Mouse (Mus musculus) testis, adult 2 months (tissue): ENCODE measurements around the gene Zfp639. TPM values are rescaled to one million over a fixed set of nuclear protein-coding genes. Genes with fewer than 3 reads are reported as not detected.
A peak's percentile ranks its signal among the peaks of the same experiment; 100 is the strongest.

ENCODE experiments used
- H3K27ac ChIP-seq: fragments of 200-500 bp; 2 replicates; pipeline ENCODE4 v1.5.1; 2012; ENCODE audit warnings: low read depth, low read length; ENCODE audit not compliant: control insufficient read depth, insufficient read depth
- H3K27me3 ChIP-seq: fragments of 200-500 bp; 2 replicates; pipeline ENCODE4 v1.6.1; 2012; ENCODE audit warnings: mild to moderate bottlenecking, low read length, moderate library complexity; ENCODE audit not compliant: control insufficient read depth, insufficient read depth
- H3K36me3 ChIP-seq: fragments of 200-500 bp; 2 replicates; pipeline ENCODE4 v1.6.1; 2012; ENCODE audit warnings: mild to moderate bottlenecking, low read length; ENCODE audit not compliant: control insufficient read depth, insufficient read depth
- H3K4me1 ChIP-seq: fragments of 200-500 bp; 2 replicates; pipeline ENCODE4 v1.6.1; 2012; ENCODE audit warnings: low read length; ENCODE audit not compliant: control insufficient read depth, insufficient read depth
- H3K4me3 ChIP-seq: fragments of 200-500 bp; 2 replicates; pipeline ENCODE4 v1.5.1; 2012; ENCODE audit warnings: low read depth, mild to moderate bottlenecking, low read length, moderate library complexity, mixed read lengths; ENCODE audit not compliant: control insufficient read depth
- CTCF ChIP-seq: fragments of 200-500 bp; IDR thresholded peaks from 2 replicates; pipeline ENCODE4 v1.5.1; 2012; ENCODE audit warnings: low read depth, mild to moderate bottlenecking, inconsistent platforms, low read length, moderate library complexity; ENCODE audit not compliant: control insufficient read depth, insufficient read depth, insufficient replicate concordance
- POLR2A ChIP-seq: fragments of 200-500 bp; IDR thresholded peaks from 2 replicates; pipeline ENCODE4 v1.6.1; 2012; ENCODE audit warnings: low read depth, mild to moderate bottlenecking, inconsistent platforms, low read length, moderate library complexity; ENCODE audit not compliant: control insufficient read depth
- polyA plus RNA-seq: library from polyadenylated mRNA; depleted of rRNA; stranded (reverse); fragments of >200 nt; gene quantifications from 2 replicates; pipeline ENCODE4 v1.2.3, GENCODE M21; 2012

Gene Zfp639
- polyA plus RNA-seq, 1 experiment = 30.5 TPM

DNA sequence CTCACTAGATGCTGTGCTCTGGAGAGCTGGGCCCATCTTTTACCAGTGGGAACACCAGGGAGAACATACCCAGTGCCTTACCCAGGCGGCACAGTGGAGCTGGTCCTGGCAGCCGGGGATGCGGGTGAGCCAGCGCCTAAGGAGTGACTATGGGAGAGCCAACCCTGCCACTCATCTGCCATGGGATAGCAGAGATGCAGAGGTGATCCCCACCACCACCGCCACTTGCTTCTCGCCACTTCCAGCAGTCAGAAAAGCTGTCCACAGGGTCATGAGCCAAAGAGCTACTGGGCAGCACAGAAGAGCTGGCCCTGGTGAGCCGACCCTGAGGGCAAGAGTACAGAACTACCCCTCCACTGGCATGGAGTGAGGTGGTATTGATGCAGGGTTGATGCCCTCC, 30.1 kb upstream of the Zfp639 start:
- TF ChIP-seq POLR2A = no peak

DNA sequence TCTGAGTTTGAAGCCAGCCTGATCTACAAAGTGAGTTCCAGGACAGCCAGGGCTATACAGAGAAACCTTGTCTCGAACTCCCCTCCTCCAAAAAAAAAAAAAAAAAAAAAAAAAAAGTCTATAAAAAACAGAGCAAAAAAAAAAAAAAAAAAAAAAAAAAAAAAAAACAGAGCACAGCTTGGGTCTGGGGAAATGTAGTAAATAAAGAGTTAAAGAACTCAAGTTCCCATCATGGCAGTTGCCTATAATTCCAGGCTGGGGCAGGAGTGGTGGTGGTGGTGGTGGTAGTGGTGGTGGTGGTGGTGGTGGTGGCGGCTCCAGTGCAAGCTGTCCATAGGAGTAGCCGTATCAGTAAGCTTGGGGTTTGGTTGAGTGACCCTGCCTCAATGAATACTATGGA, 27.0 kb upstream of the Zfp639 start:
- no peak overlapping the region for H3K27ac ChIP-seq
- no peaks in the 10 kb centered on the region for H3K27me3 ChIP-seq
- no peaks in the 10 kb centered on the region for H3K36me3 ChIP-seq
- TF ChIP-seq POLR2A (no peak), CTCF (no peak)
- H3K4me1 ChIP-seq = no peaks in the 10 kb centered on the region
- no peak overlapping the region for H3K4me3 ChIP-seq

More for the DNA sequence above, 30.1 kb upstream of the Zfp639 start:
- Histone ChIP-seq H3K4me1 (no peaks in the 10 kb centered on the region), H3K27me3 (no peaks in the 10 kb centered on the region), H3K36me3 (no peaks in the 10 kb centered on the region), H3K4me3 (no peak overlapping the region), H3K27ac (no peak overlapping the region)

DNA sequence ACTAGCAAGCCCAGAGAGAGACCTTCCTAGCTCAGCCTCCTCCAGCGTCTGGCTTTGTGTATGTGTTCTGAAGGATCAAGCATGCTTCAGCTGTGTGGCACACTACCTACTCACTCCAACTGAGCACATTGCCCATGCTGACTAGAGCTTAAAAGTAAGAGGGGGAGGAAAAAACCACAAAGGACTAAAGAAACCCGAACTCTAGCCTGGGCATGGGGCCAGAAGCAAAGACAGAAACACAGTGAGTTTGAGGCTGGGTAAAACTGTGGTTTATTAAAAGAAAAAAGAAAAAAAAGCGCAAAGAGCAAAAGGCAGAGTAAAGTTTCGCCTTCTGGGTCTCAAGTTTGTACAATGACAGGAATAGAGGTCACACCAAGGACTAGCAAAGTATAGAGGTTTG, 23.5 kb upstream of the Zfp639 start:
- Histone ChIP-seq H3K36me3 (no peaks in the 10 kb centered on the region), H3K27me3 (no peaks in the 10 kb centered on the region), H3K27ac (no peak overlapping the region), H3K4me3 (no peak overlapping the region), H3K4me1 (no peaks in the 10 kb centered on the region)
- TF ChIP-seq CTCF (no peak), POLR2A (no peak)

DNA sequence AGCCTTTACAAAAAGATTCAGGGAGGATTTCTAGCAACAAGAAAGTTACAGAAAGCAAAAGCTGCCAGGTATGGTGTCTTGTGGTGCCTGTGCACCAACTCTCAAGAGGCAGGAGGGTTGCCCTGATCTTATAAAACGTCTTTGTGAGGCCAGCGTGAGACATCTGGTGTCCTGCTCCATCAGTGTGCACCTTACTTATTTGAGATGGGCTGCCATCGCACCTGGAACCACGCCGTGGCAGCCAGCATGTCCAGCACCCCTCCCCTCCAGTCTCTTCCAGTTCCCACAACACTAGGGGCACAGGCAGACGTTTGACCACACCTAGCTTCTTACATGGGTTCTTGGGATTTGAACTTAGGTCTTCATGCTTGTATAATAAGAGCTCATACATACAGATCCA, 21.9 kb upstream of the Zfp639 start:
- peaks cover 2% of the 10 kb centered on the region for H3K4me1 ChIP-seq
- no peaks in the 10 kb centered on the region for H3K36me3 ChIP-seq
- H3K27me3 ChIP-seq = no peaks in the 10 kb centered on the region
- TF ChIP-seq POLR2A = no peak
- no peak for TF ChIP-seq CTCF
- no peak overlapping the region for H3K27ac ChIP-seq
- no peak overlapping the region for H3K4me3 ChIP-seq

DNA sequence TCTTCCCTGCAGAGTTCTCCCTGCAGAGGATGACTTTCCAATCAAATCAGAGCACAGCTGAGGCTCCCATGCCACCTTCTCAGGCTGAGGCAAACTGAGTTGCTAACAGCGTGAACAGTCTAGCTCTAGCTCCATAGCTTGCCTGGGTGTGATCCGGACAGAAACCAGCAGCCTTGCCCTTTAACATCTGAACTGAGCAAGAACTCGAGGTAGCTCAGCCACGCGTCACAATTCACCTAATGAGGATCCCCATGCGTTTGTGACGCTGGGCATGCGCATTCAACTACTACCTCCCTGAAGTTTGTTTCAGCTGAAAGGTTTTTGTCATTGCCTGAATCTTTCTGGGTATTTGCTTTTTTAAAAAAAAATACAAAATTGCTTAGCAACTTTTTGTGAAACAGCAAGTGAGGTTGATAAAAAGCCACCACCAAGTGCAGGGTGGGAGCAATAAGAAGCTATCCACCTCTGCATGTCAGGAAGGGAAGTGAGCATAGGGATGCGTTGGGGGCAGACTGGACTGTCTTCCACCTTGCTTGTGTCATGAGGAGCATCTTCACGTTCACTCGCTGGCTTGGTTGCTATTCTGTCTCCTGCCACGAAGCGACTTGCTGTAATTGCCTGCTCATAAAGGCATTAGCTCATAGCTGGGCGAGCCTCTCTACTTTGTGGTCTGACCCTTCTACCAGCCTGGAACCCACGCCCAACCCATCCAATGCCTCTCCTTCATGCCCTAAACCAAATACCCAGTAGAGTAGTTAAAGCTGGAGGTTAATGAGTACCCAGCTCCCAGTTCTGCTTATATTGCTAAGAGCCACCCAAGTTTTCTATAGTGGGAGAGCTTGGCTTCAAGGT, 19.8 kb upstream of the Zfp639 start:
- Histone ChIP-seq H3K36me3 (no peaks in the 10 kb centered on the region), H3K4me3 (no peak overlapping the region; the same call in 1 of the 2 replicates), H3K4me1 (peaks cover 2% of the 10 kb centered on the region), H3K27ac (peak overlapping the region; percentile 68), H3K27me3 (no peaks in the 10 kb centered on the region)
- TF ChIP-seq CTCF = no peak
- TF ChIP-seq POLR2A = no peak

- H3K4me3 ChIP-seq = no peak overlapping the region
- peaks cover 2% of the 10 kb centered on the region for H3K4me1 ChIP-seq
- no peak overlapping the region for H3K27ac ChIP-seq
- H3K27me3 ChIP-seq = no peaks in the 10 kb centered on the region
- H3K36me3 ChIP-seq = no peaks in the 10 kb centered on the region
- TF ChIP-seq CTCF (no peak), POLR2A (no peak)
Observed at GRCm38 (mm10) chr3:32490928-32491315, 19.1 kb upstream of the Zfp639 start.

DNA sequence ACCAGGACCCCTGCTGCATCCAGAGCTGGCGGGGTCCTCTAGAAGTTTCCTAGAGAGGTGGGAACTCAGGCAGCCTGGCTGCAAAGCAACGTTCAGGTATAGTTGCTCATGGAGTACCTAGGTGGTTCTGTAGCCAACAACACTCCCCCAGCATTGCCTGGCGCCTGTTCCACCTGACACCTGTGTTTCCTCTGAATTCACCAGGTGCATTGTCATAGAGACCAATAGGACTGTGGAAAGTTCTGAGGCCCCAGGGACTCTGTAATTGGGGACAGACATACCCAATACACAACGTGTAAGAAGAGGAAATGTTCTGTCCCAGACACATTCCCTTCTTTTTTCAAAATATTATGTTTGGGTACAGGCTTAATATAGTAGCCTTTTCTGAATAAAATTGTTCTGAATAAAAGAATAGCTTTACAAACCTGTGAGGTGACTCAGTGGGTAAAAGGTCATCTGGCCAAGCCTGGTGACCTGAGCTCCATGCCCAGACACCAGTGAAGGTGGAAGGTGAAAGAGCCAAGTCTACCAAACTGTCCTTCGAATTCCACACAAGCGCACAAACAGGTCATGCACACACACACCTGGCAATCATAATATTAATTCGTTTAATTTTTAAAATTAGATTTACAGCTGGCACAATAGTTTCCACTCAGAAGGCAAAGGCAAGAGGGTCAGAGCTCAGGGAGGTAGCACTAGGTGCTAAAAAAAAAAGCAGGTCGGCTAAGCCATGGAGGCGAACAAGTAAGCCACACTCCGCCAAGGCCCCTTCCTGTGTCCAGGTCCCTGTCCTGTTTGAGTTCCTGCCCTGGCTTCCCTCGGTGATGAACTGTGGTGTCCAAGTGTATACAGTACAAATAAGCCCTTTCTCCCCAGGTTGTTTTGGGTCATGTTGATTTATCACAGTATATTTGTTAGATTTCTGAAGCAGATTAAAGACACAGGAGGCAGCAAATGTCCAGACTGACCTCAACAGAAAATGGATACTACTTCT, 17.7 kb upstream of the Zfp639 start, which contains the start of gene Kcnmb3:
Gene Kcnmb3, minus strand, starts transcription at position 135 of the 994 bp plus-strand sequence.
- TF ChIP-seq CTCF = no peak
- H3K4me3 ChIP-seq = no peak within 1 kb of the TSS
- H3K4me1 ChIP-seq = peaks cover 5% of the 10 kb centered on the region
- no peak within 1 kb of the TSS for H3K27ac ChIP-seq
- no peaks in the 10 kb centered on the region for H3K36me3 ChIP-seq
- no peaks in the 10 kb centered on the region for H3K27me3 ChIP-seq
